Mouse (Mus musculus) kidney, postnatal 25 days (tissue): ENCODE measurements around the gene Rph3a.
"Not testable (repeated sequence)": the region's sequence is repeated elsewhere in the genome, so short reads cannot be mapped to it uniquely, and the experiment has no call there.

Experiments used
- DNase-seq, 2 experiments: peaks; one replicate each; pipeline ENCODE4 v3.0.0; 2021; ENCODE audit warnings: mixed read lengths in 2 of 2

Rph3a gene

DNA sequence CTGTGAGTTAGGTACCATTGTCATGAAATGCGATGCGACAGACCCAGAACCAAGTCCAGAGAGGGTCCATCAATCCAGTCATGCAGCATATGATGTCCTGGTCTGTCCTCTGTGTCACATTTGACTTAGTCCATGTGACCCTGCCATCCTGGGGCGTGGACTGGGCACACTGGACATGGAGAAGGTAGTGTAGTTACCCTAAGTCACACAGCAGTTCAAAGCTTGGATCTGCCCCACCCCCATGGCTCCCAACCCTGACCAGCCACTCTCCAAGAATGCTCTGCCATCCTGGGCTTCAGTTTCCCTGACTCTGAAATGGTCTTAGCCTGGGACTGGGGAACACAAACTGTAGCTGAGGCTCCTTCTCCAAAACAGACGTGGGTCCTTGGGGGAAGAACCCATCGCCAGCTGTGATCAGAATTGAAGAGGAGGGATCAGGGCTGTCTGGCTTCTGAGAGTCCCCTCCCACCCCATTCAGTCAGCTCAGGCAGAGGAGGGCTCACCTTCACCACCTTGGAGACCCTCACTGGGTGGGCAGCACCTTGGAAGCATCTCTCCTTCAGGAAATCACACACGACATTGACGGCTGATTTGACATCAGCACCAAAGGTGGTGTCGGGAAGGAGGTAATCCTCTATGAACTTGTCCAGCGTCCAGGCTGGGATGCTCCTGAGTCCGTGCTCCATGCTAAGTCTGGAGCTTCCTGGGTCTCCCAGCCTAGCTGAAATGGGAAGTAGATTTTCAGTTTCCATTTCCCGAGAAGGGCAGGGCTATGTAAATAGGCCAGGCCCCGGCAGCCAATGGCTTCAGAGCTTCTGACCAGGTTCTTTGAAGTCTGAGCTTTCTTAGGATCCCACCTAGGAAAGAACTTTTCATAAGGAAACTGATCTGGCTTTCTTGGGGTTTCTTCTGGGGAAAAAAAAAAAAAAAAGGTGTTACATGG, 102.8 kb downstream of the Rph3a start, which contains the start of gene Oas1a:
Gene Oas1a, minus strand, starts transcription at position 731 of the 943 bp plus-strand sequence.
- not testable (repeated sequence) for DNase-seq

DNA sequence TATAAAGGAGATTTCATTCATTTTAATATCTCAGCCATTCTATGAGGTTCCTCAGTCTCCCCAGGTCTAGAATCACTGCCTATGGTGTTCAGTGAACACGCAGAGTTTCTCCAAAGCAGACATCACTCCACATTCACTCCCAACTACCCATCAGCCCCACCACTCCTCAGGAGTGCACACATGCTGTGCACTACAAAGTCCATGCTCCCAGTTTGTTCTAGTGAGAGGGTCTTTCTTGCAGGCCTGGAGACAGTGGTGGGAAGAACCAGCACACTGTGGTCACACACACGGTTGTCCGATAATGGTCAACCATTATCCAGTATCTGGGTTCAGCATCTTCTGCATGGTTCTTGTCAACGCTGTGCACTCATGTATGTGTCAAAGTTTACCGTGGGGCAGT, 107.8 kb downstream of the Rph3a start:
- no peak for DNase-seq

- DNase-seq, result no peak
Measured at GRCm38 (mm10) chr5:120900666-120901065, 109.2 kb downstream of the Rph3a start.

GRCm38 (mm10) chr5:120898726-120899125, 111.2 kb downstream of the Rph3a start:
- DNase-seq, result no peak

GRCm38 (mm10) chr5:120898307-120898706, 111.6 kb downstream of the Rph3a start:
- DNase-seq, result peak in 1 of 2 experiments; percentile 30

DNA sequence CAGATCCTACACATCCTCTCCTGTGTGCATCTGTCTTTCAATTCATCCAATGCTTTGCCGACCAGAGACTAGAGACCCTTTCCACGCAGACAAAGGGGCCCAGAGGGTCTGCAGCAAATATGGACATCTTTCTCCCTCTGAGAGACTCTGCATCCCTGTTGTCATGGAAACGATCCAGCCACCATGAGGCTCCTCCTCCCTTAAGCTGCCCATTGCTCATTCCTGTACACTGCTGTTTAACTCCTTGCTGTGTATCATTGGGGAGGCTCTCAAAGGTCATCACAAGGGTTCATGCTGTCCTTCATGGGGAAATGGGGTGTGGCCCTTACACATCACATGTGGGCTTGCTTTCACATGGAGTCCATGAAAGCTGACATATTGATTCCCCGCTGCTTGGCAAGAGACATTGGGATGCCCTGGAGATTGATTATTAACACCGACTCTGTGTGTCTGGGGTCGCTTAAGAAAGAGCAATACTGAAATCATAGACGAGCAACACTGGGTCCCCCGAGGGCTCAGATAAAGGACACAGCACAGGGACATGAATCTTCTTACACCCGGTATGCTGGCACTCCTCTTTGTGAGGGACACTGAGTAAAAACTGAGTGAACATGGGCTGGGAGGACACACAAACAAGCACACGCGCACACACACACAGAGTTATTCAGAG, 114.5 kb downstream of the Rph3a start:
- DNase-seq, result no peak

DNA sequence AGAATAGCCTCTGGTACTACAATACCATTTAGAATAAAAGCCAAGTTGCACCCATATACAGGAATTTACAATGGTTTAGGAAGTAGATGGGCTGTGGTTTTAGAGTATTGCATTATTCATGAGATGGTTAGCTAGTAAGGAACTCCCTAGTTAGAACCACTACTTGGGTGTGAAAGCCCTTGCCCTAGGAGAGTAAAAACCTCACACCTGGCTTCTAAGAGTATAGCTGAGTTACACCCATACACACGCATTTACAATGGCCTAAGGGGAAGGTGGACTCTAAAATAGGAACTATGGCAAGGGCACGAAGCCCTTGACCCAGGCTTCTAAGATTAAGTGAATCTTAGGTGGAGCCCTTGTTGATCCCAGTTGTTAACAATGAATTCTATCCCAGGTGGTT, 115.2 kb downstream of the Rph3a start:
- not testable (repeated sequence) for DNase-seq

DNA sequence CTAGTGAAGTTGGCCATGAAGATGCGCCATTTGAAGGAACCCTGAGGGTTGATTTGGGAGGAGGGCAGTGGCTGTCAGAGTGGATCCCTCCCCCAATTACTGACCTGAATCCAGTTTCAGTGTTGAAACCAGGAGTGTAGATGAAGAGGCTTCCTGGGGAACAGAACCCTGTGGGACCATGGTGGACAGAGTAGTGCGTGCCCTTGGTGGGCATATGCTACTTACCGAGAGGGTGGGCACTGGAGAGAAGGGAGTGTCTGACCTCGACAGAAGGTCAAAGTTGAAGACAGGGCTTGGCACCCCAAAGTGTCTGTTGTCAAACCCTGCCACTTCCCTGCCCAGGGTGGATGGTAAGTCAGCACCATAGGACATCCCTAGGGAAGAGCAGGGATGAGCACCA, 116.0 kb downstream of the Rph3a start:
- DNase-seq, result not testable (repeated sequence)

DNA sequence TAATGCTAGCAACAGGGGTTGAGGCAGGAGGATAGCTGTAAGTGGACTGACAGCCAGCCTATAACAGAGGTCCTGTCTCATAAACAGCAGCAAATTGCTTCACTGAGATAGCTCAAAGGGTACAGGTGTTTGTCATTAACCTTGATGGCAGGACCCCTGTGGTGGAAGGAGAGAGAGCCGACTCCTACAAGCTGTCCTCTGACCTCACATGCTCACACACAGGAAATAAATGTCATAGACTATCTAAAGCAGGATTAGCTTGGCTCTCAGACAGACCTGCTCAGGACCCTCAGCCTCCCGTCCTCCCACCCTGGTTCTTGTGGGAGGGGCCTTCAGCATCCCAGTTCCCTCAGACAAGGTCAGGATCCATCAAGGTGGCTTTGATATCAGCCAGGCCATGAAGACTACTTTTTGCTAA, 117.6 kb downstream of the Rph3a start:
- DNase-seq, result no peak

DNA sequence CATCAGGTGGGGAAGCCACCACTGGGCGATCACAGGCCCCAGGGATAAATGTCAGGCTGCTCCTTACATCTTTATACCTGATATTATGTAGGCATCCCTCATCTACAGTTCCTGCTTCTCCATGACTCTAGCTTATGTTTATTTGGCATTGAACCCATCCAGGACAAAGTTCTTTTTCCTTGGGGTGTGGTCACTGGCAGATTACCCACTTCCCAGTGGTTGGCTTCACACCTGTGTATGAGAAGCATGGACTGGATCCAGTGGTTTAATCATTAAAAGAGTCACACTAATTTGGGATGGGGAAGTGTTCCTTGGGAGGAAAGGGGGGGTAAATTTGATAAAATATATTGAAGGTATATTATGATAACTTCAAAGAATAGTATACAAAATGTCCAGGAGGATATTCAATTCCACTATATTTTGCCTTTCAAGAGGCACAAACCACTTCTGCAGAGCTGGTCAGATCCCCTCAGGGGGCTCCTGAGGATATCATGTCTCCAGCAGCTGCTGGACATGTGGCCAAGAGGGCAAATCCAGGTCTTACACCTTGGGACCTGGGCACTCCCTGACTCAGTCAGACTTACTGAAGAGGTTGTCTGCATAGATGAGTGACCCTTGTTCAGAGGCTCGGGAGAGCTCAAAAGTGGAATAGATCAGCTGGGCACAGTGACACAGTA, 118.2 kb downstream of the Rph3a start:
- not testable (repeated sequence) for DNase-seq

DNA sequence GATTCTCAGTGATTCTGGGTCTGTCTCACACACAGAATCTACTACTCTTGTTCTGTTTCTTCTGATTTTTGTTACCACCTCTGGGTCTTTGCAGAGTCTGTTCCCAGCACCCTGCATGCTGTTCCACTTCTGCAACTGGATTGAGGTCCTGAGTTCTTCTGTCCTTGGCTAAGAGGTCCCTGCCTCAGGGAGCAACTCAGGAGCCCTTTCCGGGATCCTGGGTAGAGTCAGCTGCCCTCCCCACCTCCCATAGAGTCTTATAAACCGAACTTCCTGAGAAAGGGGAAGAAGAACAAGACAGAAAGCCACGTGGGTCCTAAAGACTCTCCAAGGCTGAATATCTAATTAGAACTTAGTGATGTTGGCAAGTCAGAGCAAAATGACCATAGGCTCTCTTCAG, 118.9 kb downstream of the Rph3a start:
- no peak for DNase-seq
